Mouse (Mus musculus) liver, embryonic 11.5 days (tissue): ENCODE results near the gene Ugcg. TPM values are rescaled to one million over a fixed set of nuclear protein-coding genes. Genes with fewer than 3 reads are reported as not detected.
A peak's percentile ranks its signal among the peaks of the same experiment; 100 is the strongest.

Experiments
- ATAC-seq: fragments of 200-750 bp; cut with Nextera tagmentation; replicated peaks from 2 replicates; pipeline ENCODE4 v1.8.0; 2017; ENCODE audit warnings: moderate number of reproducible peaks, mild to moderate bottlenecking, moderate TSS enrichment, moderate library complexity; ENCODE audit not compliant: low FRiP score
- DNase-seq: peaks from one replicate; pipeline ENCODE4 v3.0.0-alpha.2; 2017; ENCODE audit warnings: low spot score
- H3K27ac ChIP-seq: fragments of 300-500 bp; sonication (generic); 2 replicates; pipeline ENCODE4 v1.5.1; 2014; ENCODE audit warnings: mild to moderate bottlenecking, low read depth, low read length, control low read depth
- H3K27me3 ChIP-seq: fragments of 300-500 bp; sonication (generic); replicated peaks from 2 replicates; pipeline ENCODE4 v1.6.1; 2014; ENCODE audit warnings: low read length, mixed read lengths; ENCODE audit not compliant: control insufficient read depth, insufficient read depth
- H3K36me3 ChIP-seq: fragments of 300-500 bp; sonication (generic); 2 replicates; pipeline ENCODE4 v1.6.1; 2014; ENCODE audit warnings: mild to moderate bottlenecking, low read length, moderate library complexity, mixed read lengths; ENCODE audit not compliant: control insufficient read depth, insufficient read depth
- H3K4me1 ChIP-seq: fragments of 300-500 bp; sonication (generic); replicated peaks from 2 replicates; pipeline ENCODE4 v1.6.1; 2014; ENCODE audit warnings: low read length, mixed read lengths; ENCODE audit not compliant: control insufficient read depth, insufficient read depth
- H3K4me2 ChIP-seq: fragments of 300-500 bp; sonication (generic); 2 replicates; pipeline ENCODE4 v1.6.1; 2014; ENCODE audit warnings: mild to moderate bottlenecking, control low read depth, moderate library complexity
- H3K4me3 ChIP-seq: fragments of 300-500 bp; sonication (generic); 2 replicates; pipeline ENCODE4 v1.5.1; 2014; ENCODE audit warnings: low read depth, low read length, control low read depth
- H3K9ac ChIP-seq: fragments of 300-500 bp; sonication (generic); 2 replicates; pipeline ENCODE4 v1.6.1; 2014; ENCODE audit warnings: low read depth, low read length, control low read depth
- H3K9me3 ChIP-seq: fragments of 300-500 bp; sonication (generic); 2 replicates; pipeline ENCODE4 v1.6.1; 2016; ENCODE audit warnings: low read length, inconsistent platforms, mixed read lengths; ENCODE audit not compliant: control insufficient read depth
- WGBS: fragments of 180-500 bp; shearing (Covaris S2); extraction: QIAGEN DNeasy Blood & Tissue Kit; methylation state at CpG from one replicate; pipeline ENCODE4 v1.1.7; 2014; 5-methylcytosine and 5-hydroxymethylcytosine counted together
- polyA plus RNA-seq: library from polyadenylated mRNA; unstranded; fragments of >200 nt; fragmentation: Nextera tagmentation; extraction: Ambion mirVana; gene quantifications from 2 replicates; pipeline ENCODE4 v1.2.1, GENCODE M21; 2014

Ugcg gene
- polyA plus RNA-seq: 25.9 and 26.1 TPM in 2 replicates

DNA sequence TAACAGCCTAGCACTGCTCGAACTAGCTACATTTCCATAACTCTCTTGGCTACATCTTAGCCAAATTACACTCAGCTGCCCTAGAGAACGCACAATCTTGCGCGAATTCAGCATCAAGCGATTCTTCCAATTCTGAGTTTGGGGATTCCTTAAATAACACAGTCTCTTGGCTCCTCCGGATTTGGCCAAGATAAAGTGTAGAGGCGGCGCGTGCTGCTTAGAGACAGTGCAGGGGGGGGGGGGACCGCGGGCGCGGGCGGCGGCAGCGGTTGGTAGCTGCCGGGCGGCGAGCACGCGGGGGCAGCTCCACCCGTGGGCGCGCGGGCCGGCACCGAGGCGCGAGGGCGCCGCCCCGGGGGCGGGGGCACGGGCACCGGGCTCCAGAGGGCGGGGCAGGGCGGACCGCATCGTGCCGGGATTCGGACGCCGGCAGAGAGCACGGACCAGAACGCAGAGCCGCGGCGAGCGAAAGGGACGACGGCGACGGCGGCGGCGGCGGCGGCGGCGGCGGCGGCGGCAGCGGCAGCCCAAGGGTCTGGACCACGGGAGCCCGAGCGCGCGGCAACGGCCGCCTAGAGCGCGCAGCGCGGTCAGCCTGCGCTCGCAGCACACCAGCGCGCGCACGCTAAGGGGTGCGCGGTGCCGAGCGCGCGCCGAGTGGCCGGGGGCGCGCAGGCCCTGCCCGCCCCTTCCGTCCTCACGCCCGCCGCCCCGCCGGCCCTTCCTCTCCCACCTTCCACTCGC lies at the start of gene Ugcg:
Ugcg (plus strand) TSS at position 456 of the 744 bp plus-strand sequence.
- peak within 1 kb of the TSS; percentile 98 for H3K9ac ChIP-seq
- no peaks in the 10 kb centered on the region for H3K27me3 ChIP-seq
- peak within 1 kb of the TSS; percentile 95 for H3K4me3 ChIP-seq
- DNase-seq (peak; percentile 85), ATAC-seq (peak; percentile 82)
- WGBS: under 1% methylated on average over 68 of the region's 99 CpGs
- H3K4me1 ChIP-seq: peaks cover 20% of the 10 kb centered on the region
- H3K27ac ChIP-seq: peak within 1 kb of the TSS; percentile 98
- no peaks in the 10 kb centered on the region for H3K36me3 ChIP-seq
- peak within 1 kb of the TSS; percentile 76 for H3K4me2 ChIP-seq
- no peaks in the 10 kb centered on the region for H3K9me3 ChIP-seq

GRCm38 (mm10) chr4:59149043-59149442 lies 40.0 kb upstream of the Ugcg start:
- ATAC-seq (no peak), DNase-seq (no peak)
- 55% methylated on average over 5 of the region's 5 CpGs for WGBS
- Histone ChIP-seq H3K4me3 (no peak overlapping the region), H3K27me3 (no peaks in the 10 kb centered on the region), H3K27ac (no peak overlapping the region), H3K9ac (no peak overlapping the region), H3K4me1 (peaks cover 6% of the 10 kb centered on the region; the same call in 1 of the 2 replicates), H3K4me2 (no peak overlapping the region), H3K9me3 (no peaks in the 10 kb centered on the region), H3K36me3 (no peaks in the 10 kb centered on the region)

DNA sequence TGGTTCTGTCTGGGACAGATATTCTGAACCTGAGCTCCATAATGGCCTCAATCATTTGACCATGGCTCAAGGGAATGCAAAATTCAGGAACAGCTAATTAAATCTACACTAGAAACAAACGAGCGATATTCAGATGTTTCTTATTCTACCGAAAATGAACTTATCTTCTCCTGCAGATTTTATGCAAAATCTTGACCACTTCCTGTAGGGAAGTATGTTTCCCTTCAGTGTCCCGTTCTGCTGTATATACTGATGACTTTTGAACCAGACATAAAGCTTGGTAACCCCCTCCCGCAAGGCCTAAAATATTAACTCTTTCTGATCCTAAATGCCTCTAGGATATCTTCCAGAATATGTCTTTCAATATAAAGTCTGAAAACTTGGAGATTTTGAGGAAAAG lies 38.1 kb upstream of the Ugcg start:
- 31% methylated on average over 5 of the region's 5 CpGs for WGBS
- no peak for ATAC-seq
- peaks cover 11% of the 10 kb centered on the region for H3K4me1 ChIP-seq

DNA sequence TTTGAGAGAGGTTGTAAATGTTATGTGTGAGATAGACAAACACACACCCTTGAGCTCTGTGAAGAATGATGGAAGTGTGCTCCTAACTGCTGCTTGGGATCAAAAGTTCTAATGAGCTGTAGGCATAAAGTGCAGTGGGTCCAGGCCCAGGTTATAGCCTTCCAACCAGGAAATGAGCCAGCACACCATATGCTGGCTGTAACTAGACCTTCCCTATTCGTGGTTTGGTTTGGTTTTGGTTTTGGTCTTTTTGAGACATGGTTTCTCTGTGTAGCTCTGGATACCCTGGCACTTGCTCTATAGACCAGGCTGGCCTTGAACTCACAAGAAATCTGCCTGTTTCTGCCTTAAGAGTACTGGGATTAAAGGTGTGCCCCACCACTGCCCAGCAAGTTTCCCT lies 37.1 kb upstream of the Ugcg start:
- peaks cover 14% of the 10 kb centered on the region for H3K4me1 ChIP-seq
- H3K9me3 ChIP-seq: no peaks in the 10 kb centered on the region
- H3K36me3 ChIP-seq: no peaks in the 10 kb centered on the region
- H3K4me3 ChIP-seq: no peak overlapping the region
- ATAC-seq: no peak
- H3K9ac ChIP-seq: no peak overlapping the region
- WGBS: 50% methylated on average over 1 of the region's 1 CpGs
- H3K4me2 ChIP-seq: no peak overlapping the region
- no peak overlapping the region for H3K27ac ChIP-seq
- no peaks in the 10 kb centered on the region for H3K27me3 ChIP-seq
- no peak for DNase-seq

More for the DNA sequence above, 38.1 kb upstream of the Ugcg start:
- Histone ChIP-seq H3K27me3 (no peaks in the 10 kb centered on the region), H3K9ac (no peak overlapping the region), H3K9me3 (no peaks in the 10 kb centered on the region), H3K36me3 (no peaks in the 10 kb centered on the region), H3K4me2 (no peak overlapping the region), H3K4me3 (no peak overlapping the region), H3K27ac (no peak overlapping the region)
- DNase-seq: no peak

DNA sequence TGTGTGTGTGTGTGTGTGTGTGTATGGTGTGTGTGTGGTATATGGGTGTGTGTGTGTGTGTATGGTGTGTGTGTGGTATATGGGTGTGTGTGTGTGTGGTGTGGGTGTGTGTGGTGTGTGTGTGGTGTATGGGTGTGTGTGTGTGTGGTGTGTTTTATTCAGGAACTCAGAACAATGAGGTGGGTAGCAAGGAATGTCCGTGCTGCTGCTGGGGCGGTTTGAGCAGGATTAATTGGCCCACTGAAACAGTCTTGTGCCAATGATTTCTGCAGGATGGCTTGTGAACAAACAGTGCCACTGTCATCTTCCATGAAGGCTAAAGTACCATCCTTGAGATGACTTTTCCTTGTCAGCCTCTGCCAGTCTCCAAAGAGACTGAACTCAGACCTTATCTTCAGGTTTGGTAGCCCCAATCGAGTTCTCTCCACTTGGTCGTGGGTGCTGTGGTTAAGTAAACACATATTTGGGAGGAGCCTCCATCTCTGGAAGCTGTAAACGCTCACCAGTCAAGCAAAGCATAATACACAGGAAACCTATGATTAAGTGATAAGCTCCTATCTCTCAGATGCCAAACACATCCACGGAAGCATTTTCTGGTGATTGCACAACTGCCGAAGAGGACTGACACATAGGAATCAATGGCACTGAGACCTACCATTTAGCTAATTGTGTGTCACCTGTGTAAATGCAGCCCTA lies 32.0 kb upstream of the Ugcg start:
- Histone ChIP-seq H3K27me3 (no peaks in the 10 kb centered on the region), H3K9ac (no peak overlapping the region), H3K4me2 (peak overlapping the region; percentile 47), H3K4me3 (no peak overlapping the region), H3K4me1 (peaks cover 23% of the 10 kb centered on the region), H3K36me3 (no peaks in the 10 kb centered on the region), H3K9me3 (no peaks in the 10 kb centered on the region), H3K27ac (peak overlapping the region; percentile 68; the same call in 1 of the 2 replicates)
- ATAC-seq (peak; percentile 83), DNase-seq (no peak)
- WGBS: 24% methylated on average over 7 of the region's 7 CpGs

- H3K27ac ChIP-seq: peak overlapping the region; percentile 68
- H3K27me3 ChIP-seq: no peaks in the 10 kb centered on the region
- DNase-seq (no peak), ATAC-seq (no peak)
- no peak overlapping the region for H3K4me3 ChIP-seq
- WGBS: 35% methylated on average over 2 of the region's 2 CpGs
- H3K4me2 ChIP-seq: peak overlapping the region; percentile 47
- H3K9me3 ChIP-seq: no peaks in the 10 kb centered on the region
- H3K4me1 ChIP-seq: peaks cover 23% of the 10 kb centered on the region
- no peaks in the 10 kb centered on the region for H3K36me3 ChIP-seq
- no peak overlapping the region for H3K9ac ChIP-seq
Observed at GRCm38 (mm10) chr4:59157654-59158053, 31.4 kb upstream of the Ugcg start.

DNA sequence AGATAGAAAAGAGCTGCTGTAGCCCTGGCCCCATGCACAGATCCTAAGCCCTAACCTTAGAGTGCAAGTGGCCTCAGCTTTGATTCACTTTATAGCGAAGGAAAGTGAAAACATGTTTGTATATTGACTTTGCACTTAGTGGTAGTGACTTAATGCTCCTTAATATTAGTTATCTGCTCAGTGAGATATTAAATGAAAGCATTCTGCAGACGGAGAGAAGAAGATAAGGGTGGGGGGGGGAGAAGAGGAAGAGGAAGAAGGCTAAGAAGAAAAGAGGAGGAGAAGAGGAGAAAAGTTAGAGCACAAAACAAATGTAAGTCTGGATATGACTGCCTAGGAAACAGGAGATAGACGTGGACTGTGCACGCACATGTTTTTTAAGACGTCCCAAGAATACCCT lies 28.8 kb upstream of the Ugcg start:
- peaks cover 18% of the 10 kb centered on the region for H3K4me1 ChIP-seq
- no peak overlapping the region for H3K9ac ChIP-seq
- 71% methylated on average over 5 of the region's 5 CpGs for WGBS
- no peak overlapping the region for H3K27ac ChIP-seq
- ATAC-seq (no peak), DNase-seq (no peak)
- no peaks in the 10 kb centered on the region for H3K36me3 ChIP-seq
- H3K4me3 ChIP-seq: no peak overlapping the region
- no peaks in the 10 kb centered on the region for H3K27me3 ChIP-seq
- H3K9me3 ChIP-seq: no peaks in the 10 kb centered on the region
- no peak overlapping the region for H3K4me2 ChIP-seq

GRCm38 (mm10) chr4:59160959-59161670 lies 27.9 kb upstream of the Ugcg start:
- Histone ChIP-seq H3K27ac (no peak overlapping the region), H3K4me2 (no peak overlapping the region), H3K9ac (no peak overlapping the region), H3K9me3 (no peaks in the 10 kb centered on the region), H3K36me3 (no peaks in the 10 kb centered on the region), H3K27me3 (no peaks in the 10 kb centered on the region), H3K4me1 (peaks cover 18% of the 10 kb centered on the region), H3K4me3 (no peak overlapping the region)
- no peak for ATAC-seq
- no peak for DNase-seq
- 64% methylated on average over 8 of the region's 8 CpGs for WGBS
